Mouse (Mus musculus): ENCODE measurements around the gene Gpi1. TPM values are rescaled to one million over a fixed set of nuclear protein-coding genes. Genes with fewer than 3 reads are reported as not detected.
A peak's percentile ranks its signal among the peaks of the same experiment; 100 is the strongest.

Gene Gpi1
- 396 TPM for polyA plus RNA-seq (2012; fragmentation: generic; extraction: Trizol)
- long read RNA-seq, experiment 1, transcript Gpi1-201 (18 exons, 2,884 nt) = major isoform, 277 of 328 reads
- long read RNA-seq, experiment 1, partial matches to known transcripts = 36 of 328 reads
- long read RNA-seq, experiment 1, other reads (novel, unspliced or antisense) = 14 of 328 reads
- long read RNA-seq, experiment 2, transcript Gpi1-201 (18 exons, 2,884 nt) = major isoform, 2,829 of 2,917 reads
- long read RNA-seq, experiment 2, partial matches to known transcripts = 19 of 2,917 reads
- long read RNA-seq, experiment 2, other reads (novel, unspliced or antisense) = 66 of 2,917 reads

DNA sequence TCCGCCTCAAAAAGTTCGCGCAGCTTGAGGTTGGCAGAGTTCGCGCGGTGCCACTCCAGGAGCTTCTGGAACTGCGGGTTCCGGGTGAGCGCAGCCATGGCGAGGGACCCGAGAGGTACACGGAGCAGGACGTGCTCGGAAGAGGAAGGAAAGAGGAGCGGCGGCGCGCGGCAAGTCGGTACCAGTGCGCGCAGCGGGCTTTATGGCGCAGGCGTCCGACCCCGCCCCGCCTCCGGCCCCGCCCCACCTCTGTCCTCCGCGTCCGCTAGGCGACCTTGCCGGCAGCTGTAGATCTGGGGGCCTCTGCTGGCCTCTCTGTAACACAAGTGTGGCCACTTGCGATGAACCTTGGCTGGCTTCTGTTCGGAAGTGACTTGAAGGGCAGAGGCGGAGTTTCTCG, at the start of gene Gpi1:
TSS of gene Gpi1 (minus strand) at position 221 of the 400 bp plus-strand sequence.
- peaks cover 30% of the 10 kb centered on the region for H3K79me3 ChIP-seq (ENCODE audit: low read depth)
- H3K27me3 ChIP-seq (ENCODE audit: control insufficient read depth, insufficient read depth, insufficient read length) = no peaks in the 10 kb centered on the region
- peaks cover 49% of the 10 kb centered on the region for H3K79me2 ChIP-seq (ENCODE audit: control insufficient read depth, insufficient read depth)
- no peak for TF ChIP-seq MYOD1 (IDR thresholded peaks at IDR 0.05; ENCODE audit: control insufficient read depth, insufficient read length, low read depth)
- no peak for TF ChIP-seq FOSL1 (IDR thresholded peaks at IDR 0.05; ENCODE audit: insufficient read depth, low read length, poor library complexity, severe bottlenecking)
- TF ChIP-seq USF1 (IDR thresholded peaks at IDR 0.05; ENCODE audit: low read depth) = no peak
- TF ChIP-seq CTCF (IDR thresholded peaks at IDR 0.05; ENCODE audit: control insufficient read depth, insufficient read depth, insufficient read length) = no peak
- no peak for TF ChIP-seq CEBPB (IDR thresholded peaks at IDR 0.05; ENCODE audit: low read depth)
- H3K4me3 ChIP-seq (ENCODE audit: insufficient read depth, poor library complexity, severe bottlenecking) = peak within 1 kb of the TSS; percentile 50
- H3ac ChIP-seq (ENCODE audit: control insufficient read depth, insufficient read length, low read depth) = peak within 1 kb of the TSS; percentile 61
- peaks cover 36% of the 10 kb centered on the region for H3K36me3 ChIP-seq (ENCODE audit: control insufficient read depth, insufficient read depth)

DNA sequence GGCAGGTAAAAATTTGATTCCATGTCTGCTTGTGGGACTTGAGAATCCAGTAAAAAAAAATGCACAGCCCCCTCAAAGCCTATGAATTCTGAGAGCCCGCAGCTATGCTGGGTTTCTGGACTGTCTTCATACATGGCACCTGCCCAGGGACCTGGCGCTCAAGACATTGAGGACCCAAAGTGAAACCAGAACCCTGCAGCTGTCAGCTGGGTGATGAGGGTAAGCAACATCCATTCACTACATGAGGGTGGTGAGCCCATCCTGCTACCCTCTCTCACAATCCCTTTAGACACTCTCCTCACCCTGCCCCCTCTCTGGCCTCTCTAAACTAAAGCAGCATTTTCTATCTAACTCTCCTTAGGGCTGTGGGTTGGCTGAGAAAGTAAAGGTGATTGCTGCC, 47.5 kb upstream of the Gpi1 start:
- H3ac ChIP-seq (ENCODE audit: control insufficient read depth, insufficient read length, low read depth) = no peak overlapping the region
- H3K27me3 ChIP-seq (ENCODE audit: control insufficient read depth, insufficient read depth, insufficient read length) = no peaks in the 10 kb centered on the region
- peaks cover 17% of the 10 kb centered on the region for H3K79me3 ChIP-seq (ENCODE audit: low read depth)
- H3K36me3 ChIP-seq (ENCODE audit: control insufficient read depth, insufficient read depth) = peaks cover 4% of the 10 kb centered on the region
- TF ChIP-seq MYOG (IDR thresholded peaks at IDR 0.05; ENCODE audit: control insufficient read depth, extremely low read depth, insufficient read length) (no peak), MAX (IDR thresholded peaks at IDR 0.05) (no peak), FOSL1 (IDR thresholded peaks at IDR 0.05; ENCODE audit: insufficient read depth, low read length, poor library complexity, severe bottlenecking) (no peak), CTCF (IDR thresholded peaks at IDR 0.05; ENCODE audit: control insufficient read depth, insufficient read depth, insufficient read length) (no peak), MYOD1 (IDR thresholded peaks at IDR 0.05; ENCODE audit: control insufficient read depth, insufficient read length, low read depth) (no peak), CEBPB (IDR thresholded peaks at IDR 0.05; ENCODE audit: low read depth) (no peak), USF1 (IDR thresholded peaks at IDR 0.05; ENCODE audit: low read depth) (no peak)
- H3K4me3 ChIP-seq (ENCODE audit: insufficient read depth, poor library complexity, severe bottlenecking) = no peak overlapping the region
- H3K79me2 ChIP-seq (ENCODE audit: control insufficient read depth, insufficient read depth) = peaks cover 67% of the 10 kb centered on the region

DNA sequence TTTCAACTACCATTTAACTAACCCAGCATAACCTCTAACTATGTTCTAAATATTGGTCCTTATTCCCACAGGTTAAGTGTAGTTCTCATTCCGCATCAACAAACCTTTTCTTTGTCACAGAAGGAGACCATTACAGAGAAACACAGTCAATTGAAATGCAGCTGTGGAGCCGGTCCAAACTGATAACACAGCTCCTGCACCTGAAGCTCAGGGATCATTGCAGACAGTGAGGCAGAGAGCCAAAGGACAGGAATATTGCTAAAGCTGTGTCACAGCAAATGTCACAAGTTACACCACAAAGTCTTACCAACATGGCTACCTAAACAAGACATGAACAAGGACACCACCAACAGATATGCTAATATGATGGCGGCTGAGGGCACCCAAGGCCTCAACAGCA, 45.9 kb upstream of the Gpi1 start:
- peaks cover 4% of the 10 kb centered on the region for H3K36me3 ChIP-seq (ENCODE audit: control insufficient read depth, insufficient read depth)
- peaks cover 70% of the 10 kb centered on the region for H3K79me2 ChIP-seq (ENCODE audit: control insufficient read depth, insufficient read depth)
- no peak overlapping the region for H3K4me3 ChIP-seq (ENCODE audit: insufficient read depth, poor library complexity, severe bottlenecking)
- peaks cover 25% of the 10 kb centered on the region for H3K79me3 ChIP-seq (ENCODE audit: low read depth)
- H3ac ChIP-seq (ENCODE audit: control insufficient read depth, insufficient read length, low read depth) = no peak overlapping the region
- no peaks in the 10 kb centered on the region for H3K27me3 ChIP-seq (ENCODE audit: control insufficient read depth, insufficient read depth, insufficient read length)
- TF ChIP-seq MYOD1 (IDR thresholded peaks at IDR 0.05; ENCODE audit: control insufficient read depth, insufficient read length, low read depth) (no peak), CEBPB (IDR thresholded peaks at IDR 0.05; ENCODE audit: low read depth) (no peak), MAX (IDR thresholded peaks at IDR 0.05) (no peak), USF1 (IDR thresholded peaks at IDR 0.05; ENCODE audit: low read depth) (no peak), FOSL1 (IDR thresholded peaks at IDR 0.05; ENCODE audit: insufficient read depth, low read length, poor library complexity, severe bottlenecking) (no peak)

DNA sequence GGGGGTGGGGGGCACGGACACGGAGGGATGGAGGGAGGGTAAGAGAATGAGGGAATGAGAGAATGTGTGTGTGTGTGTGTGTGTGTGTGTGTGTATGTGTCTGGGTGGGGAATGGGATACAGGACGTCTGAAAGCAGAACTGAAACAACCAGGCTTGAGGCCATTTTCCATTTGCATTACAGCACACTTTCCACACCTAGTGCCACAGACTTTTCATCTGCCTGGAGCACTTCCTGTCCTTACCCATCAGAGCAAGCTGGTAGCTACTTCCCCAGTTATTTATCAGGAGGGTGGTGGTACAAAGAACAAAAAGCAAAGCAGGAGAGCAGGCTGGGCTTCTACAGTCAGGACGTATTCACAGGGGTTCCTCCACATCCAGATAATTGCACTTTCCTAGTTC, 42.3 kb upstream of the Gpi1 start:
- H3K36me3 ChIP-seq (ENCODE audit: control insufficient read depth, insufficient read depth) = no peaks in the 10 kb centered on the region
- H3K79me2 ChIP-seq (ENCODE audit: control insufficient read depth, insufficient read depth) = peaks cover 62% of the 10 kb centered on the region
- H3ac ChIP-seq (ENCODE audit: control insufficient read depth, insufficient read length, low read depth) = no peak overlapping the region
- no peaks in the 10 kb centered on the region for H3K27me3 ChIP-seq (ENCODE audit: control insufficient read depth, insufficient read depth, insufficient read length)
- H3K79me3 ChIP-seq (ENCODE audit: low read depth) = peaks cover 26% of the 10 kb centered on the region
- H3K4me3 ChIP-seq (ENCODE audit: insufficient read depth, poor library complexity, severe bottlenecking) = no peak overlapping the region
- TF ChIP-seq MYOG (IDR thresholded peaks at IDR 0.05; ENCODE audit: control insufficient read depth, extremely low read depth, insufficient read length) (no peak), MAX (IDR thresholded peaks at IDR 0.05) (no peak), USF1 (IDR thresholded peaks at IDR 0.05; ENCODE audit: low read depth) (no peak), MYOD1 (IDR thresholded peaks at IDR 0.05; ENCODE audit: control insufficient read depth, insufficient read length, low read depth) (no peak), CEBPB (IDR thresholded peaks at IDR 0.05; ENCODE audit: low read depth) (no peak), FOSL1 (IDR thresholded peaks at IDR 0.05; ENCODE audit: insufficient read depth, low read length, poor library complexity, severe bottlenecking) (no peak), CTCF (IDR thresholded peaks at IDR 0.05; ENCODE audit: control insufficient read depth, insufficient read depth, insufficient read length) (no peak)

DNA sequence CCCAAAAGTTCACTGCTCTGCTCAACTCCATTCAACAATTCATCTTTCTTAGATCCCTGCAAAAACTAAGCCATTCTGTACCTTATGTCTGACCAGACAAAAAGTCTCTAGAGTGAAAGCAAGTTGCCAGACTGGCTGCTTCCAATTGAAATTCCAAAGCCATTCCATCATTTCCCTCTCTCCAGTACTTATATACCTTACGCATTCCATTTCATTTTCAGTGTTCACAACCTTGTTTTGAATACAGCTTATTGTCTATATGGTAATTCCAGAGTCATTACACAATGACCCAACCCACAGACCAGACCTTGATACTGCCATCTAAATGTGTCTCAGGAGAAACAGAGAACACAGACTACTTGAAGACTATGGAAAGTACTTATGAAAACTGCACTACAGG, 38.3 kb upstream of the Gpi1 start:
- Histone ChIP-seq H3K79me3 (ENCODE audit: low read depth) (peaks cover 24% of the 10 kb centered on the region), H3K4me3 (ENCODE audit: insufficient read depth, poor library complexity, severe bottlenecking) (no peak overlapping the region), H3K36me3 (ENCODE audit: control insufficient read depth, insufficient read depth) (peaks cover 1% of the 10 kb centered on the region), H3K27me3 (ENCODE audit: control insufficient read depth, insufficient read depth, insufficient read length) (no peaks in the 10 kb centered on the region), H3ac (ENCODE audit: control insufficient read depth, insufficient read length, low read depth) (no peak overlapping the region), H3K79me2 (ENCODE audit: control insufficient read depth, insufficient read depth) (peaks cover 76% of the 10 kb centered on the region)
- TF ChIP-seq MAX (IDR thresholded peaks at IDR 0.05) = no peak
- TF ChIP-seq CEBPB (IDR thresholded peaks at IDR 0.05; ENCODE audit: low read depth) = peak; percentile 36

DNA sequence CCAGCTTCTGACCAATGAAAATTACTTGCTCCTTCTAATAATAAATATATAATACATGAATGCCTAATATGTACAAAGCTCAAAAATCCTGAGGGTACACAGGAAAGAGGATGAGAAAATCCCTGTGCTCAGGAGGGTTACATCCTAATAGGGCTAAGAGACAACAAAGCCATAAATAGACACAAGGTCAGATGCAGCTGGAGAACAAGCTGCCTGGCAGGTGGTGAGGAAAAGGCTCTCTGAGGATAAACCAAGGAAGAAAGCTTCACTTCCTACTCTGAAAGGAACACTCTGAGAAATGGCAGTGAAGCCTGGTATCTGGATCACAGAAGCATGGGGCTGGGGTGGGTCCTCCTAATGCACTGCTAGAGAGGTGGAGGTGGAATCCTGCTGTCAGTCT, 36.3 kb upstream of the Gpi1 start:
- Histone ChIP-seq H3K4me3 (ENCODE audit: insufficient read depth, poor library complexity, severe bottlenecking) (no peak overlapping the region), H3K79me3 (ENCODE audit: low read depth) (peaks cover 16% of the 10 kb centered on the region), H3ac (ENCODE audit: control insufficient read depth, insufficient read length, low read depth) (no peak overlapping the region), H3K27me3 (ENCODE audit: control insufficient read depth, insufficient read depth, insufficient read length) (no peaks in the 10 kb centered on the region), H3K79me2 (ENCODE audit: control insufficient read depth, insufficient read depth) (peaks cover 55% of the 10 kb centered on the region), H3K36me3 (ENCODE audit: control insufficient read depth, insufficient read depth) (peaks cover 21% of the 10 kb centered on the region)
- no peak for TF ChIP-seq MAX (IDR thresholded peaks at IDR 0.05)
- no peak for TF ChIP-seq FOSL1 (IDR thresholded peaks at IDR 0.05; ENCODE audit: insufficient read depth, low read length, poor library complexity, severe bottlenecking)
- no peak for TF ChIP-seq MYOD1 (IDR thresholded peaks at IDR 0.05; ENCODE audit: control insufficient read depth, insufficient read length, low read depth)
- TF ChIP-seq MYOG (IDR thresholded peaks at IDR 0.05; ENCODE audit: control insufficient read depth, extremely low read depth, insufficient read length) = no peak
- TF ChIP-seq CEBPB (IDR thresholded peaks at IDR 0.05; ENCODE audit: low read depth) = no peak
- TF ChIP-seq USF1 (IDR thresholded peaks at IDR 0.05; ENCODE audit: low read depth) = no peak
- no peak for TF ChIP-seq CTCF (IDR thresholded peaks at IDR 0.05; ENCODE audit: control insufficient read depth, insufficient read depth, insufficient read length)
